Mouse (Mus musculus): ENCODE measurements around the gene Nup85. TPM values are rescaled to one million over a fixed set of nuclear protein-coding genes. Genes with fewer than 3 reads are reported as not detected.

Nup85 gene
- polyA plus RNA-seq, 1 experiment = 93.2 TPM

GRCm38 (mm10) chr11:115616371-115616770, 52.1 kb downstream of the Nup85 start:
- no peak for TF ChIP-seq POLR2A (IDR thresholded peaks at IDR 0.05; ENCODE audit: borderline replicate concordance, insufficient read depth, low read length)
- no peak for TF ChIP-seq CTCF (IDR thresholded peaks at IDR 0.05; ENCODE audit: borderline replicate concordance, insufficient read depth, low read depth, low read length)
- 96% methylated on average over 7 of the region's 7 CpGs for WGBS
- Histone ChIP-seq H3K27me3 (ENCODE audit: control insufficient read depth, insufficient read depth, low read length) (no peaks in the 10 kb centered on the region), H3K4me1 (ENCODE audit: control insufficient read depth, insufficient read depth, low read length) (no peaks in the 10 kb centered on the region), H3K4me3 (replicated peaks; ENCODE audit: insufficient read depth, low read depth, low read length) (no peak overlapping the region), H3K27ac (ENCODE audit: insufficient read depth, low read length) (no peak overlapping the region)
- DNase-seq = no peak

- Histone ChIP-seq H3K4me1 (ENCODE audit: control insufficient read depth, insufficient read depth, low read length) (no peaks in the 10 kb centered on the region), H3K27ac (ENCODE audit: insufficient read depth, low read length) (no peak overlapping the region), H3K4me3 (replicated peaks; ENCODE audit: insufficient read depth, low read depth, low read length) (no peak overlapping the region), H3K27me3 (ENCODE audit: control insufficient read depth, insufficient read depth, low read length) (no peaks in the 10 kb centered on the region)
- WGBS = 86% methylated on average over 6 of the region's 6 CpGs
- TF ChIP-seq CTCF (IDR thresholded peaks at IDR 0.05; ENCODE audit: borderline replicate concordance, insufficient read depth, low read depth, low read length) (no peak), POLR2A (IDR thresholded peaks at IDR 0.05; ENCODE audit: borderline replicate concordance, insufficient read depth, low read length) (no peak)
- no peak for DNase-seq
Observed at GRCm38 (mm10) chr11:115616893-115617292, 52.7 kb downstream of the Nup85 start.

- WGBS = 46% methylated on average over 2 of the region's 2 CpGs
- no peak for DNase-seq
- TF ChIP-seq POLR2A (IDR thresholded peaks at IDR 0.05; ENCODE audit: borderline replicate concordance, insufficient read depth, low read length) (no peak), CTCF (IDR thresholded peaks at IDR 0.05; ENCODE audit: borderline replicate concordance, insufficient read depth, low read depth, low read length) (no peak)
Observed at GRCm38 (mm10) chr11:115618001-115618400, 53.8 kb downstream of the Nup85 start.

GRCm38 (mm10) chr11:115618732-115619516, 54.7 kb downstream of the Nup85 start:
- H3K4me1 ChIP-seq (ENCODE audit: control insufficient read depth, insufficient read depth, low read length) = no peaks in the 10 kb centered on the region
- TF ChIP-seq POLR2A (IDR thresholded peaks at IDR 0.05; ENCODE audit: borderline replicate concordance, insufficient read depth, low read length) (no peak), CTCF (IDR thresholded peaks at IDR 0.05; ENCODE audit: borderline replicate concordance, insufficient read depth, low read depth, low read length) (no peak)
- DNase-seq = no peak
- 80% methylated on average over 16 of the region's 16 CpGs for WGBS
- H3K27me3 ChIP-seq (ENCODE audit: control insufficient read depth, insufficient read depth, low read length) = no peaks in the 10 kb centered on the region
- no peak overlapping the region for H3K27ac ChIP-seq (ENCODE audit: insufficient read depth, low read length)
- no peak overlapping the region for H3K4me3 ChIP-seq (replicated peaks; ENCODE audit: insufficient read depth, low read depth, low read length)

More at GRCm38 (mm10) chr11:115618001-115618400, 53.8 kb downstream of the Nup85 start:
- Histone ChIP-seq H3K27ac (ENCODE audit: insufficient read depth, low read length) (no peak overlapping the region), H3K4me3 (replicated peaks; ENCODE audit: insufficient read depth, low read depth, low read length) (no peak overlapping the region), H3K27me3 (ENCODE audit: control insufficient read depth, insufficient read depth, low read length) (no peaks in the 10 kb centered on the region), H3K4me1 (ENCODE audit: control insufficient read depth, insufficient read depth, low read length) (no peaks in the 10 kb centered on the region)

GRCm38 (mm10) chr11:115619949-115620348, 55.7 kb downstream of the Nup85 start:
- no peak for DNase-seq
- no peak for TF ChIP-seq CTCF (IDR thresholded peaks at IDR 0.05; ENCODE audit: borderline replicate concordance, insufficient read depth, low read depth, low read length)
- TF ChIP-seq POLR2A (IDR thresholded peaks at IDR 0.05; ENCODE audit: borderline replicate concordance, insufficient read depth, low read length) = no peak
- H3K27ac ChIP-seq (ENCODE audit: insufficient read depth, low read length) = no peak overlapping the region
- 95% methylated on average over 7 of the region's 7 CpGs for WGBS
- H3K4me3 ChIP-seq (replicated peaks; ENCODE audit: insufficient read depth, low read depth, low read length) = no peak overlapping the region
- H3K27me3 ChIP-seq (ENCODE audit: control insufficient read depth, insufficient read depth, low read length) = no peaks in the 10 kb centered on the region
- H3K4me1 ChIP-seq (ENCODE audit: control insufficient read depth, insufficient read depth, low read length) = no peaks in the 10 kb centered on the region

GRCm38 (mm10) chr11:115623487-115624070, 59.3 kb downstream of the Nup85 start:
- DNase-seq = no peak
- H3K4me1 ChIP-seq (ENCODE audit: control insufficient read depth, insufficient read depth, low read length) = no peaks in the 10 kb centered on the region; the same call in 1 of the 2 replicates
- H3K27me3 ChIP-seq (ENCODE audit: control insufficient read depth, insufficient read depth, low read length) = no peaks in the 10 kb centered on the region
- WGBS = 60% methylated on average over 9 of the region's 9 CpGs
- no peak overlapping the region for H3K27ac ChIP-seq (ENCODE audit: insufficient read depth, low read length)
- no peak overlapping the region for H3K4me3 ChIP-seq (replicated peaks; ENCODE audit: insufficient read depth, low read depth, low read length)
- no peak for TF ChIP-seq POLR2A (IDR thresholded peaks at IDR 0.05; ENCODE audit: borderline replicate concordance, insufficient read depth, low read length)
- peak; percentile 51; the same call in 1 of the 2 replicates for TF ChIP-seq CTCF (IDR thresholded peaks at IDR 0.05; ENCODE audit: borderline replicate concordance, insufficient read depth, low read depth, low read length)

GRCm38 (mm10) chr11:115625877-115626276, 61.6 kb downstream of the Nup85 start:
- DNase-seq = no peak
- Histone ChIP-seq H3K4me3 (replicated peaks; ENCODE audit: insufficient read depth, low read depth, low read length) (no peak overlapping the region), H3K27me3 (ENCODE audit: control insufficient read depth, insufficient read depth, low read length) (no peaks in the 10 kb centered on the region), H3K4me1 (ENCODE audit: control insufficient read depth, insufficient read depth, low read length) (no peaks in the 10 kb centered on the region; the same call in 1 of the 2 replicates), H3K27ac (ENCODE audit: insufficient read depth, low read length) (no peak overlapping the region)
- TF ChIP-seq POLR2A (IDR thresholded peaks at IDR 0.05; ENCODE audit: borderline replicate concordance, insufficient read depth, low read length) (no peak), CTCF (IDR thresholded peaks at IDR 0.05; ENCODE audit: borderline replicate concordance, insufficient read depth, low read depth, low read length) (no peak)
- WGBS = 59% methylated on average over 9 of the region's 9 CpGs

Measured in cerebellum, adult 2 months (tissue).